Mouse (Mus musculus) layer of hippocampus, postnatal 10 days (tissue): ENCODE measurements at regions not wholly inside any gene's neighbourhood (a gene's known extent, or its start where the extent isn't known, plus 50 kb on each side); places are given as distances from the start of the nearest gene placed in this dataset.

ENCODE experiments used
- DNase-seq, 2 experiments: peaks; one replicate each; pipeline ENCODE4 v3.0.0; 2021; ENCODE audit warnings: low spot score in 2 of 2

DNA sequence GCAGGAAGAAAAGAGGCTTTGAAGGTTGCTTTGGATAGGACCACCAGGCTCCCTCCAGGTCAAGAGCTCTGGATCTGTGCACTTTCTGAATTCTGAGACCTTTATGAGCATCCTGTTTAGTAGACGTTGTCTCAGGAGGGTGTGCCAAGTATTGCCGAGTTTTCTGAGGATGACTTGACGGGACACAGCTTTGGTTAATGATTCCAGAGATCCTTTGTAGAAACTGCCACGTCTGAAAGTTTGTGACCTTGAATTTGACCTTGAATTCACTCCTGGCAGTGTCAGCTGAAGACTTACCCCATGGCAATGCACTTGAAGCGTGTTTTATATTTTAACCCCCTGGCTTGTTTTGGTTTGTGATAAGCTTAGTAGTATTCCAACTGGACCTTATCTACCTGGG lies 58.0 kb upstream of the Ercc6l2 start:
- no peak for DNase-seq

DNA sequence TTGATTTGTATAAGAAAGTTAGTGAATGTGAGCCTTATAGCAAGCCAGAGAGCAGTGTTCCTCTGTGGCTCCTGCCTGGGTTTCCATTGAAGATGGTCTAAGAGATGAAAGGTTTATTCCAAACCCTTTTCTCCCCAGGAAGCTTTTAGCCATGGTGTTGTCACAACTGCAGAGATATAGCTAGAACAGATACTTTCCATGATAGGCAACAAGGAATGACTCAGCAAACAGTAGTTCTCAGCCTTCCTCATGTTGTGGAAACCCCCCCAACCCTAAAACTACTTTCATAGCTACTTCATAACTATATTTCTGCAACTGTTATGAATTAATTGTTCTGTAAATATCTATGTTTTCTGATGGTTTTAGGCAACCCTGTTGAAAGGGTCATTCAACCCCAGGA lies 53.5 kb upstream of the Ercc6l2 start:
- no peak for DNase-seq
